Mouse (Mus musculus) limb, embryonic 14.5 days (tissue): Measurements from ENCODE around the gene Galc. TPM values are rescaled to one million over a fixed set of nuclear protein-coding genes. Genes with fewer than 3 reads are reported as not detected.

Experiments
- ATAC-seq: fragments of 200-750 bp; cut with Nextera tagmentation; 2 replicates; pipeline ENCODE4 v1.8.0; 2017; ENCODE audit warnings: low read depth, moderate number of reproducible peaks, moderate TSS enrichment; ENCODE audit not compliant: low FRiP score
- DNase-seq: peaks from one replicate; pipeline ENCODE4 v3.0.0-alpha.2; 2015; ENCODE audit warnings: low spot score
- H3K27ac ChIP-seq: fragments of 300-500 bp; sonication (generic); replicated peaks from 2 replicates; pipeline ENCODE4 v1.5.1; 2014; ENCODE audit warnings: low read depth, mild to moderate bottlenecking, low read length, moderate library complexity, mixed read lengths
- H3K27me3 ChIP-seq: fragments of 300-500 bp; sonication (generic); 2 replicates; pipeline ENCODE4 v1.6.1; 2014; ENCODE audit warnings: low read length, mixed read lengths; ENCODE audit not compliant: control insufficient read depth, insufficient read depth
- H3K36me3 ChIP-seq: fragments of 300-500 bp; sonication (generic); 2 replicates; pipeline ENCODE4 v1.6.1; 2014; ENCODE audit warnings: mild to moderate bottlenecking, low read length, moderate library complexity, mixed read lengths; ENCODE audit not compliant: control insufficient read depth, insufficient read depth
- H3K4me1 ChIP-seq: fragments of 300-500 bp; sonication (generic); 2 replicates; pipeline ENCODE4 v1.6.1; 2014; ENCODE audit warnings: antibody characterized with exemption, low read length, mixed read lengths; ENCODE audit not compliant: control insufficient read depth, insufficient read depth
- H3K4me2 ChIP-seq: fragments of 300-500 bp; sonication (generic); replicated peaks from 2 replicates; pipeline ENCODE4 v1.6.1; 2014; ENCODE audit warnings: low read depth, mild to moderate bottlenecking, low read length, moderate library complexity; ENCODE audit not compliant: severe bottlenecking
- H3K4me3 ChIP-seq: fragments of 300-500 bp; sonication (generic); replicated peaks from 2 replicates; pipeline ENCODE4 v1.5.1; 2014; ENCODE audit warnings: low read length
- H3K9ac ChIP-seq: fragments of 300-500 bp; sonication (generic); 2 replicates; pipeline ENCODE4 v1.6.1; 2014; ENCODE audit warnings: mild to moderate bottlenecking, low read depth, low read length, moderate library complexity; ENCODE audit not compliant: severe bottlenecking
- H3K9me3 ChIP-seq: fragments of 300-500 bp; sonication (generic); 2 replicates; pipeline ENCODE4 v1.6.1; 2016; ENCODE audit warnings: low read length; ENCODE audit not compliant: control insufficient read depth
- POLR2A ChIP-seq: fragments of 200-500 bp; IDR thresholded peaks from 2 replicates; pipeline ENCODE4 v1.8.0; 2012; ENCODE audit warnings: inconsistent platforms, mild to moderate bottlenecking, moderate library complexity, borderline replicate concordance; ENCODE audit not compliant: insufficient read depth, insufficient read length; ENCODE audit errors: extremely low read depth
- WGBS: fragments of 180-500 bp; shearing (Covaris S2); extraction: QIAGEN DNeasy Blood & Tissue Kit; methylation state at CpG from one replicate; pipeline ENCODE4 v1.1.7; 2014; 5-methylcytosine and 5-hydroxymethylcytosine counted together
- polyA plus RNA-seq, 2 experiments: library from polyadenylated mRNA; depleted of rRNA in 1 of 2; stranded (reverse) in 1 of 2; unstranded in 1 of 2; fragments of >200 nt; fragmentation: Nextera tagmentation in 1 of 2; extraction: Ambion mirVana in 1 of 2; gene quantifications; 2 replicates each; pipeline versions ENCODE4 v1.2.1 to v1.2.3; 2012 to 2014

Galc gene
- polyA plus RNA-seq, 2 experiments, result 7.2 to 14.4 TPM

DNA sequence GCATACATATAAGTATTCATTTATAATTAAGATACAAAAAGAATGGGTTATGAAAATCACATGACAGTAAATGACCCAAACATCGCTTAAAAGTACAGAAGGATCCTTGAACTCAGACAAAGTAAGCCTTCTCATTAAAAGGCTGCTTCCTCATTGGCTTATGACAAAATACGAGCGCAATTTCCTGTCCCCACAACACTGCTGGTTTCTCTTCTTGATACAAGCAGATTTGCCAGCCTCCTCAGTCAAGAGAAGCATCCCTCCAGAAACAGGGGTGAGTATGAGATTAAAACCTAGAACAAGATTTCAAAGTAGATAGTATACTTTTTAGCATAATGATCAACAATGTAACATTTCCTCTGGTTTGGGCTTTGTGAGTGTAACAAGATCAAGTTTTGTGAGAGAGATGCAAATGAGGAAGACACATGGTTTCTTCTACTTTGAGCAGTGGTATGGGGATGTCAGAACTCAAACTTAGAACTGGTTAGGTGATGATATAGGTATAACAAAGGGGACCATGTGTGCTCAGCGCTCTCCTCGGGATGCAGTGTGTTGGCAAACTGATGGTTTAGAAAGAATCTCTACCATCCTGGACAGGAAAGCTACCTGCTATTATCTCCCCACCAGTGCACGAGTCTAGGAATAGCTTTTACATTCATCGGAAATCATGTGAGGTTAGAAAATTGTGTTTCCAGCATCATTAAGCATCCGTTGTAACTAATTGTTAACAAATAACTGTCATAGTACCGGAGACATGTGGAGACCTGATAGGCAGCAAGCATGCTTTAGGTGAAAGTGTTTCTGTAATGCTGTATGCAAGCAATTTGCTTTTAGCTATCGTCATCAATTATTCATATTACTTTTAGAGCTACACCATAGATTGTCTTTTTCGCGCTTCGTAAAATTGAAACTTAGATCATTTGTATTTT is 9.4 kb upstream of the Galc start, which contains the start of gene Gpr65:
TSS of gene Gpr65 (plus strand) at position 195 of the 929 bp plus-strand sequence.
- no peak within 1 kb of the TSS for H3K4me3 ChIP-seq

DNA sequence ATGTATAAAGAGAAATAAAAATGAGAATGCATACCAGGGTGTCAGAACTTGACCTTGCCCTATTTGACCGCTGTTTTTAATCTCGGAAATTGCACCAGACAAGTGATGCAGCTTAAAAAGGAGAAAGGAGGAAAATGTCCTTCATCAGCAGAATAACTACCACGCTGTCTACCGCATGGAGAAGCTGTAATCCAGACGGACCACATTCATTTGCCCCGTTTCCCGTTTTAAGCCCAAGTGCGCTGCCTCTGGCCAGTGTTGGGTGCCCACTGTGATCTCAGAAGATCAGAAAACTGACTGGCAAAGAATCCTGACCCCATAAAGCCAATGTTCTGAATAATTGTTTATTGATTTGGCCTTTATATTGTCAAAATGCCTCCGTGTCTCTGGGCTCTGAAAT is 6.4 kb upstream of the Galc start:
- WGBS, result 81% methylated on average over 9 of the region's 9 CpGs
- ATAC-seq, result no peak
- no peak for TF ChIP-seq POLR2A

More for the DNA sequence above, 9.4 kb upstream of the Galc start, which contains the start of gene Gpr65:
- Histone ChIP-seq H3K9me3 (no peaks in the 10 kb centered on the region), H3K4me1 (0 out of 2 replicates have a peak, but pooled peaks cover 3% of the 10 kb centered on the region), H3K9ac (no peak within 1 kb of the TSS), H3K27ac (no peak within 1 kb of the TSS), H3K27me3 (no peaks in the 10 kb centered on the region), H3K4me2 (no peak within 1 kb of the TSS), H3K36me3 (no peaks in the 10 kb centered on the region)
- ATAC-seq, result no peak
- no peak for DNase-seq
- TF ChIP-seq POLR2A, result no peak
- WGBS, result 83% methylated on average over 13 of the region's 13 CpGs

DNA sequence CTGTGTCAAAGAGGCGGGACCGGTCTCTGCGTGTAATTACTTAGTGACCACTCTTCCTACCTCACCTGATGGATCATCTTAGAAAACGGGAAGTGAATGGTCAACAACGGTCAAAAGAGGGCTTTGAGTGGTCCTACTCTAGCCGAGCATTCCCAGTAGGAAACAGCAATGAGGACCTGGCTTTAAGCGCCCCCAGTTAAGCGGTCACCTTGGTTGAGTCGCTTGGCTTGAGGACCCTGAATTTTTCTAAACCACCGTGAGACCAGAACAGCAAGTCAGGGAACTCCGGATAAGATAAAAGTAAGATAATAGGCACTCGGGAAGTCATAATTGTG is 226 bp upstream of the Galc start:
- Histone ChIP-seq H3K27ac (no peak overlapping the region), H3K4me1 (0 out of 2 replicates have a peak, but pooled peaks cover 4% of the 10 kb centered on the region), H3K9me3 (no peaks in the 10 kb centered on the region), H3K4me2 (peak overlapping the region; percentile 79), H3K4me3 (peak overlapping the region; percentile 80), H3K27me3 (no peaks in the 10 kb centered on the region), H3K36me3 (no peaks in the 10 kb centered on the region), H3K9ac (peak overlapping the region; percentile 98)
- no peak for TF ChIP-seq POLR2A
- DNase-seq (no peak), ATAC-seq (no peak; the same call in 1 of the 2 replicates)
- WGBS, result 6% methylated on average over 12 of the region's 12 CpGs

More for the DNA sequence above, 6.4 kb upstream of the Galc start:
- Histone ChIP-seq H3K9ac (no peak overlapping the region), H3K4me3 (no peak overlapping the region), H3K27ac (no peak overlapping the region), H3K4me1 (0 out of 2 replicates have a peak, but pooled peaks cover 3% of the 10 kb centered on the region), H3K27me3 (no peaks in the 10 kb centered on the region), H3K4me2 (no peak overlapping the region), H3K9me3 (no peaks in the 10 kb centered on the region), H3K36me3 (no peaks in the 10 kb centered on the region)
- no peak for DNase-seq

DNA sequence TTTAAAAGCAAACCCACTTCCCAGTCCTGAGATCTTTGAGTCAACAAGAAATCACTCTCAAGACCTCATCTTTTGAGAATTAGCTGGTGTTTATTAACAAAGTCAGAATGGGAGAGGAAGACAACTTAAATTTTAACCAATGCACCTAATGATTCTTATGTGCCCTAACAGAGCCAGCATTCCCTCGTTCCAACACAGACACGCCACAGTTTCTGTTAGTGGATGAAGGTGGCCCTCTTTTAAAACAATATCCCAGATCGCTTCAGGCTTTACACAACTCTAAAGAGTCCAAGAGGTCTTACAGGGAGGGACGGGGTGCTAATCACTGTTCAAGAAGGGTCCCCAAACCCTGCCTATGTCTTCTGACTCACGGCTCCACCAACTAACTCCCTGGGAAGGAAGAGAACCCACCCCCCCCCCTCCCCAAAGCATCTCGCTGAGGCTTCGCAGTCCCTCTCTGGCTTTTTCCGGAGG is 851 bp downstream of the Galc start:
- WGBS, result under 1% methylated on average over 7 of the region's 8 CpGs
- no peaks in the 10 kb centered on the region for H3K27me3 ChIP-seq
- peak overlapping the region; percentile 80 for H3K4me3 ChIP-seq
- no peaks in the 10 kb centered on the region for H3K36me3 ChIP-seq
- H3K9ac ChIP-seq, result peak overlapping the region; percentile 98
- ATAC-seq (no peak), DNase-seq (peak; percentile 23)
- peak overlapping the region; percentile 88 for H3K27ac ChIP-seq
- H3K9me3 ChIP-seq, result no peaks in the 10 kb centered on the region
- peak overlapping the region; percentile 79 for H3K4me2 ChIP-seq
- 0 out of 2 replicates have a peak, but pooled peaks cover 4% of the 10 kb centered on the region for H3K4me1 ChIP-seq
- TF ChIP-seq POLR2A, result 0 out of 2 replicates have a peak, but pooled peaks have one; percentile 4

DNA sequence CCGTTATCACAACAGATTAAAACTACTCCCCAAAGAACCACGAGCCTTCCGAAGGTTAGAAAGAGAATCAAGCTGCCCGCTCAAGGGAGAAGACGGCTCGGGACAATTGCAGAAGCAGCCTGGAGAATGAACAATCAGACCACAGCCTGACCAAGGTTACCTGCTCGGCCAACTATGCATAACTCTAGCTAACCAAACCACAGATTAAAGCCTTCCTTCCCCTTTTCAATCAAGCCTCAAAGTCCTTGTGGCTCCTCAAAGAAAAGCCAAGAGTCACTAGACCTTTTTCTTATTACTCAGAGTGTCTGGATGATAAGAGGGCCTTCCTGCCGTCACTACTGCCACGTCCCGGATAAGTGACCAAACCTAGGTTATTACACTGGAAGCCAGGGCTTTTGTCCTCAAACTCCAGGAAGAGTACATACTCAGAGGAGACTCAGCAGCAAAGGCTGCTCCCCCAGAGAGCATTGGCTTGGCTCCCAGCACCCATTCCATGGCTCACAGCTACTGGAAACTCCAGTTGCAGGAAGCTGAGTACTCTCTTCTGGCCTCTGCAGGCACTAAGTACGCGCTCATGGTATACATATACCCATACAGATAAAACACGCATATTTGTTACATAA is 3.8 kb downstream of the Galc start:
- no peak for TF ChIP-seq POLR2A
- Histone ChIP-seq H3K27ac (no peak overlapping the region), H3K4me2 (no peak overlapping the region), H3K9ac (no peak overlapping the region), H3K9me3 (no peaks in the 10 kb centered on the region), H3K4me3 (no peak overlapping the region), H3K27me3 (no peaks in the 10 kb centered on the region), H3K4me1 (0 out of 2 replicates have a peak, but pooled peaks cover 4% of the 10 kb centered on the region), H3K36me3 (no peaks in the 10 kb centered on the region; the same call in 1 of the 2 replicates)
- DNase-seq, result no peak
- no peak for ATAC-seq
- 87% methylated on average over 13 of the region's 13 CpGs for WGBS
